Mouse (Mus musculus): ENCODE data around the gene Tom1l1.
"Not testable (repeated sequence)": the region's sequence is repeated elsewhere in the genome, so short reads cannot be mapped to it uniquely, and the experiment has no call there.

Gene Tom1l1

DNA sequence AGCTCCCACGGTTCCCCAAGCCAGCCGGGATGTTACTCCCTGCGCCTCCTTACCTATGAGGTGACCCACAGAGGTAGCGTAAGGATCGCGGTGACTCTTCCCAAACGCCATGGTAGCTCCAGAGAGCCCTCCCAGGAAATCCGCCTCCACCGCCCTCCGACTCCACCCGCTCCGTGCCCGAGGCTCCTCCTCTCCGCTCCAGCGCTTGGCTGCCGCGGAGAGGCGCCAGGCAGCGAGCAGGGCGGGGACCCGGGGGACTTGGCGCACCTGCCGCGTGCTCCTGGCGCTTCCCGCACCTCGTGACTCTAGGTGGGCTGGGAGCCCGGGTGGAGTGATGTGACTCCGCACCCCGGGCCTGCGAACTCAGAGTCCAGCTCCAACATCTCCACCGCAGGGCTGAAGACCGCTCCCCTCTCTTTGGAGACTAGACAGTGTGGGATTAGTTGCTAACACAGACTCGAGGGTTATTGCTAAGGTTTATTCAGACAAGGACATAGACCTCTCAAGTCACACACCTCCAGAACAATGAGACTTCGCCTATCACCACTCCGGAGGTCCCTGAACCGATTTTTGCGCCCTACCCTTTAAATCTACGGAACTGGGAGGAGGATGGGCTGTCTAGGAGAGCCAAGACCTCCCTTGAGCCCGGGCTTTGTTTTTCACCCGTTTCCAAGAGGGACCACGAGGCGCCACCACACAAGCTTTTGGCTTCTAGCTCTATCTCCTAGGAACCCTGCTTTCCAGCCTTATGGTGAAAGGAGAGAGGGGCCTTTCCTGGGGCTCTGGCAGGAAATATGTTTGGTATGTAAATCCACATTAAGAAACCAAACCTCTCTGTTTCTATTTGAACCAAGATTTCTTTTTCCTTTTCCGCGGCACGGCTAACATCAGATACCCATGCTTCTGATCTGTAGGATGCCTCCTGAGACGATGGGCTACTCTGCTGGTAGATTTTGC lies at the start of gene Tom1l1:
TSS of gene Tom1l1 (minus strand) at position 907 of the 957 bp plus-strand sequence.
- DNase-seq (ENCODE audit: low spot score in 2 of 2): peak; percentile 70 to 75

DNA sequence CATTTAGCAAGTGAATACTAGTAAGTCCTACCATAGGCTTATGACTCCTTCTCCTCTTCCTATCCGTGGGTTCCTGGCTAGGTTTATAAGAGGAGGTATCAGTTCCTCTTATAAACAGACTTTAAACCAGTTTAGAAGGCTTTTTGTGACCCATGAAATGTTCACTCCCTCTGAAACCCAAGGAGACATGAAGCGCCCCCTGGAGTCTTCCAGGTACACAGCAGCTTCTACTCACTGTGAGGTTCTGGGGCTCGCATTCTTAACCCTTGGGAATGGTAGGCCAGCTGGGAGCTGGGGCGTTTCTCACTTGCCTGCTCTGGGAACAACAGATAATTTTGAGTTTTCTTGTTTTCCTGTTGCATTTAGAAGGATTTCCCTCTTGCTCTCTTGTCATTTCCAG lies 45.4 kb upstream of the Tom1l1 start:
- no peak for DNase-seq (ENCODE audit: low spot score in 2 of 2)

DNA sequence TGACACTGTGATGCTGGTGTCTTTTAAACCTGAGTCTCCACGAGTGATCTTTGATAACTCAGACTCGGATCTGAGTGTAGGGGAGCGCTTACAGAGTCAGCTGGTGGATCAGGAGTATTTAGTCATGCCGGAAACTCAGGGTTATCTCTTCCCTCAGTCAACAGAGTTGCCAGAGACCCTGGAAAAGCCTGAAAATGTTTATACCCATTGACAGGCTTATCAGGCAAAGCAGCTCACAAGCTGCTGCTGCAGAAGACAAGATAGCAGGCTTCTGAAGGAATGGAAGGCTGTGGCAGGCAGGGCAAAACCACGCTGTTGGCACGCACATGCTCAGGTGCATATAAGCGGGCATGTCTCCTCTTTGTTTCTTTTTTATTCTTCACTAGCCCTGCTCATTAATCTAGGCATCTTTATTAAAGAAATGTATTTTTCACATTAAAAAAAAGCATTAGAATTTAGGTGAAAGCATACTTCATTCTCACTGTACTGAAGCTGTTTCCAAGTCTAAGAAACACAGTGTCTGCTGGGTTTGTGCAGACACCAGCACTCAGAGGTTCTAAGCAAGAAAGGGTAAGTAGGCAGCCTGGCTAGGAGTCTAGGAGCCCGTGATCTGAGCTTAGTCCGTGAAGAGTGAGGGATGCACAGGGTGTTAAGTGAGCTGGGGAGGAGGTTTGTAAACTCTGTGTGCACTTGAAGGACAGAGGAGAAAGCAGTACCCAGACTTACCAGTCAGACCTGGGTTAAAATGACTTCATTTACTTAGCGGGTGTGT lies 39.4 kb upstream of the Tom1l1 start:
- DNase-seq (ENCODE audit: low spot score in 2 of 2): no peak

DNA sequence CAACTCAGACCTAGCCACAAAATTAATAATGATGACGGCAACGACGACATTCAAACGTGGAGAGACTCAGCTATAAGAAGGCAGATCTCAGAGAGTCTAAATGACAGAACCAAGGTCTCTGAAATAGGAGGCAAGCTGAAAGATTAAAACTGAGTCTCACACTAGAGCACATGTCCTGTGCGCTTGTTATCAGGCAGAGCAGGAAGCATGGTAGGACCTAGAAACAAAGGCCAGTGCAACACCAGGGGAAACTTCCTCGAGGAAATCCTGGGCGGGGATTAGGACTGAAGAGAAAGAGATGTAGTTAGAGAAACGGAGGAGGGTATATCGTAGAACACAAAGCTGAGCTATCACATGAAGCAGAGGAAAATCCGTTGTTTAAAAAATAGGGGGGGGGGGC lies 38.6 kb upstream of the Tom1l1 start:
- no peak for DNase-seq (ENCODE audit: low spot score in 2 of 2)

DNA sequence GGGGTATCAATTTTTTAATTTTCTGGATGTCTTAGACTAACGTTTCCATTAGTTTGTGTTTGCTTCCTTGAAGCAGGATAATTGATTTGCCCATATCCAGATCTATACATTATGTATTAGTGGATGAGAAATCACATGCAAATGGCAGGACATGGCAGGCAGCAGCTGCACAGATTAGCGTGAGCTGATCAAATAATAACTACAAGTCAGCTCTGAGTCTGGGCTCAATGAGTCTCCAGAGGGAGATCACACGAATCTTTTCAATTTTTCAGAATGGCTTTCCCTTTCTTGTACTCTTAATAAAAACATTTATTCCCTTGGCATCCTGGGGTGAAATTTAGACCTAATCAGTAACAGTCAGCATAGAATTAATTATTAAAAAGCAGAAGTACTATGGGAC lies 34.1 kb upstream of the Tom1l1 start:
- no peak for DNase-seq (ENCODE audit: low spot score in 2 of 2)

DNA sequence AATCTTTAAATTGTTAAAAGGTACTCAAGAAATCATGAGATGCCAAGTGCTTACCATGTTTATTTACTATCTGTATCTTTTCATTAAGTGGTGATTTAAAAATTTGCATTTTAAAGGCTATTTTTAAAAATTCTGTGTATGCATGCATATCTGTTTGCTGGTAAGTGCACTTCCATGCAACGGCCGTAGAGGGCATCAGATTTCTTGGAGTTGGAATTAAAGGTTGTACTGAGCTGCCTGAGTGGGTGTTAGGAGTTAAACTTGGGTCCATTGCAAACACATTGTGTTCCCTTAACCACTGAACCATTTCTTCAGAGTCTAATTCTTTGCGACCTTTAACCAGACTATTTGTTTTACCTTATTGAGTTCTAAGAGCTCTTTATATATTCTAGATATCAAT lies 29.6 kb upstream of the Tom1l1 start:
- DNase-seq (ENCODE audit: low spot score in 2 of 2): no peak

DNA sequence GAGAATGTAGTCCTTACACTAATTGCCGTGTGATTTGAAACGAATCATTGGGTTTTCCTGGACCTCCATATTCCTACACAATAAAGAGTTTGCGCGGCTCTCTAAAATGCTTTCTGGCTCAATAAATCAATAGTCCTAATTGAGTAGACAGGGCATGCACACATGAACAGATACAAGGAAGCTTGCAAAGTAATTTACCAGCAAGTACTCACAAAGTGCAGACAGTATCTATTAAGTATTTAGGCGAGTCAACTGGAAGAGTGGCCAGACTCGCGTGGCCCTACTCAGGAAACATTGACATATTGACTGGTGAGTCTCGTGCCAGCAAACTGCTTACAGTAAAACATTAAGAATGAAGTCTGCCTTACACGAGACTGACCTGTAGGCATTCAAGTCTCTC lies 23.4 kb upstream of the Tom1l1 start:
- DNase-seq (ENCODE audit: low spot score in 2 of 2): no peak

DNA sequence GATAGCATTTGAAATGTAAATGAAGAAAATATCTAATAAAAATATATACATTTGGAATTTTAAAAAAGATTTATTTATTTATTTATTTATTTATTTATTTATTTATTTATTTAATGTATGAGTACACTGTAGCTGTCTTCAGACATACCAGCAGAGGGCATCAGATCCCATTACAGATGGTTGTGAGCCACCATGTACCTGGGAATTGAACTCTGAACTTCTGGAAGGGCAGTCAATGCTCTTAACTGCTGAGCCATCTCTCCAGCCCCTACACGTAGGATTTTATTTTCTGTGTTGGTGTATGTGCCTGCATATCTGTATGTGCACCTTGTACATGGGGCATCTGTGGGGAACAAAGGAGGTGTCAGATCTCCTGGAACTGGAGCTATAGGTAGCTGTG lies 19.0 kb upstream of the Tom1l1 start:
- not testable (repeated sequence) for DNase-seq (ENCODE audit: low spot score in 2 of 2)

DNA sequence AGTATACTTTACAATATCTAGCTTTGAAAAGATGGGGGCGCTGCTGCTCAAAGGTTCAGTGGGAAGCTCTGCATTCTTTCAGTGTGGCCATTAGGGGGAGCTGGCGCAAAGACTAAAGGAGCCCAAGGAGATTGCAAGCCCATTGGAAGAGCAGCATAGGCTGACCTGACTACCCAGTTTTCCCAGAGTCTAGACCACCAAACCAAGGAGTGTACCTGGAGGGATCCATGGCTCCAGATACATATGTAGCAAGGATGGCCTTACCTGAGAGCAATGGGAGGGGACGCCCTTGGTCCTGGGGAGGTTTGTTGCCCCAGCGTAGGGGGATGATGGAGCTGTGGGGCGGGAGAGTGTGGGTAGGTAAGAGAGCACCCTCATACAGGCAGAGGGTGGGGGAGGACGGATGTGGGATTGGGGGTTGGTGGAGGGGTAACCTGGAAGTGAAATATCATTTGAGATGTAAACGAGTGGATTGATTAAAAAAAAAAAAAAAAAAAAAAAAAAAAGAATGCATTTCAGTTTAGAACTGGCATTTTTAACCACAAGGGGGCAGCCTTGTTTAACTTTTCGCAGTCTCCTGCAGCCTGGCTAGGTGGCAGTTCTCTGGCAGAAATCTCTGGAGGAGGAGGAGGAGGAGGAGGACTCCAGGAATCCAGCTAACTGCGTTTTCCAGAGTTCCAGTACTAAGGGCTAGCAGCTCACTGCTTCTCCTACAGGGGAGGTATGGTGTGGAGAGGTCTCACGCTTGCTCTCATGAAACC lies 9.5 kb upstream of the Tom1l1 start:
- DNase-seq (ENCODE audit: low spot score in 2 of 2): peak; percentile 40 to 50

DNA sequence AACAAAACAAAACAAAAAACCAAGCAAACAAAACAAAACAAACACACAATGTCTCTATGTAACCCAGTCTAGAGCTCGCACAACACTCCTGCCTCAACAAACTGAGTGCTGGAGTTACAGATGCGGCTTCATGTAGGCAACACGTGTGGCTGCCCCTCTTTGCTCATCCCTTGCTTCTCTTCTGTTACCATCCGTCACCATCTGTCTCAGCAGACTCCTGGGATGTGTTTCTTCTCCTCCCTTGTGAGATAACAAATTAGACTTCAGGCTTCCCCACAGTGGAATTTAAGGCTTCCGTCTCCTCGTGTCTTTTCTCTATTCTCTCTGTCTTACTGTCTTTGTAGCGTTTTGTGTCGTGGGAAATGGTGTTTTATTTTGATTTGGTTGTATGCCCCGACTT lies 7.6 kb upstream of the Tom1l1 start:
- DNase-seq (ENCODE audit: low spot score in 2 of 2): no peak

DNA sequence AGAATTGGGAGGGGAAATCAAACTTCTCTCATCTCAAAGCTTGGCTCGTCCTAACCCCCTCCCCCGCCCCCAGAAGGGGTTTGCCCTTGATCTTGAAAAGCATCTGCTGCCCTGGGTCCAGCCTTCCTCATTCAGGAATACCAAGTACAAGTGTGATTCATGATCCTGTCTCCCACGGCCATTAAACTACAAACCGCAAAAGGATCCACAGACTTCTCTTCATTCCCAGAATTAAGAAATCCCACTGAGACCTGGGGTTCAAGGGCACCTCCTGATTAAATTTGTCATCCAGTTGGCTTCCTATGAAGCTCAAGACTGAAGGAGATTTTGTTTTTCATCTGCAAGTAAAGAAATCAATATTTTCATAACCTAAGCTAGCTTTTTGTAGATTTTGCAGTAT lies 6.0 kb upstream of the Tom1l1 start:
- no peak for DNase-seq (ENCODE audit: low spot score in 2 of 2)

DNA sequence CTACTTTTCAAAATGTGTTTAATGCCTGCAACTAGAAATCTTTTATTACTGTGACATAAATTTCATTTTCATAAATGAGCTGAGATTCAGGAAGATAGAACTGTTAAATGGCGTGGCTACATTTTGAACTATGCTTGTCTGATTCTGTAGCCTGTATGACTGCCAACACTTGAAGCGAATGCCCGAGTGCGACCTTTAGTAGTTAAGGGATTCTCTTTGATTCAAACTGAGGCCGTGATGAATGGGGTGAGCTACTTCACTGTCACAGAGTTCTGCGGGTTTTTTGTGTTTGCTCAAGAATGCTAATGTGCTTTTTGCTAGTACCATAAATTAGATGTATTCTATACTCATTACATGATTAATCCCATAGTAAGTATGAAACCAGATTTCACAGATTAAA lies 2.2 kb upstream of the Tom1l1 start:
- no peak for DNase-seq (ENCODE audit: low spot score in 2 of 2)

DNA sequence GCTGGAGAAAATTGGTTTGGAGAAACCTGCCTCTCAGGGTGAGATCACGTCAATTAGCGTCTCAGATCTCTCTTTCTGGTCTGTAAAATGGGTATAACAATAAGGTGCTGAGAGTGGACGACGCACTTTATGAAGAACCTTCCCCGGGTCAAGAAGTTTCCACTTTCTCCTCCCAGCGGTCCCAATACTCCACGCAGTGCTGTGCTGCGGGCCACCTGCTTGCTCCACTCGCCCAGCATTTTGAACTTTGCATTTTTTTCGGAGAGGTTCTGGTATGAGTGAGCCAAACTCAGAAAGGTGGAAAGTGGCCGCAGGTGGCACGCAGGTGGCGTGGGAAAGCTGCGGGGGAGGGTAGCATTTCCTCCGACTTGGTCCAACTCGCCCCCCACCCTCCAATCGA lies 1.1 kb downstream of the Tom1l1 start:
- DNase-seq (ENCODE audit: low spot score in 2 of 2): no peak

DNA sequence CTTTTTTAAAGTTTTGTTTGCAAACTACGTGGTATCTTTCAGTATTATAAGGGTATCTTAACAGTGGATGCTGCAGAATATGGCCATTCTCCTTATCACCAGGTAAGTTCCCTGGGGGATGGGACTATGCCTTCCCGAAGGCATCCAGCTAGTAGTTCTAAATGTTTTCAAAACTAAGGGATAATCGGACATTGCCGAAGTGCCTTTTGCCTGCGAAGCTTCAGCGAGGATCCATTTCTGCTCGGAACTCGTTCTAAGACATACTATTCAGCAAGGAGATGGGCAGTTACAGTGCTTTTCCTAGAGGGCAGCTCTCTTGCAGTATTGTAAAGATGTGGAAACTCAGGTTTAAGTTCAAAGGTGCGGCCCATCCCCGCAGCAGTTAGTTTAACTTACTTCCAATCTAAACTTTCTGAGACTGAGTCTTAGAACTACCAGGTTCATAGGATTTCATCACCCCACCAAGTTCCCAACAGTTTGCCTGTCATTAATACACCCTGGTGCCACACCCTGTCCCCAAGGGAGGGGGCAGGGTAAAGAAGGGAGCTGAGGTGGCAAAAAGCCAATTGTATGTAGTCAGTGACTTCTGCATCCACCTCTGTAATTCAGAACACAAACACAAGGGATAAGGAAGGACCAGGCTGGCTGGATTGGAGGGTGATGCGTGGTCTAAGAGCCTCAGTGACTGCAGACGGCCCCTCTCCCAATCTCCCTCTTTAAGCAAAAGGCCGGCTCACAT lies 1.7 kb downstream of the Tom1l1 start:
- no peak for DNase-seq (ENCODE audit: low spot score in 2 of 2)

DNA sequence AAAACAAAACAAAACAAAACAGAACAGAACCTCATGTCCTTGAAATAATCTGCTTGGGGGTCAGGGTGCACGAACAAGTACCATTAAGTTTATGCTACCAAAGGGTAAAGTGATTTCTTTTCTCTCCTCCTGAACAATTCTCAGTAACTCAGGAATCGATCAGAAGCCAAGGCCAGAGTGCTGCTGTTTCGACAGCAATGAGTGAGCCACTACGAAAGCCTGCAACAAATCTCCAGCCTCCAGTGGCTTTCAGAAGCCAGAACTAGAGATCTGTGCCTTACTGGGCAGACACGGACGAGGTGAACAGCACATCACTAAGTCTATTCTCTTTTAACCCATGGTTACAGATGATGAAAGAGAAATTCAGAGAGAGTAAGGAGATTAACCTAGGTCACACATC lies 3.0 kb downstream of the Tom1l1 start:
- DNase-seq (ENCODE audit: low spot score in 2 of 2): no peak

DNA sequence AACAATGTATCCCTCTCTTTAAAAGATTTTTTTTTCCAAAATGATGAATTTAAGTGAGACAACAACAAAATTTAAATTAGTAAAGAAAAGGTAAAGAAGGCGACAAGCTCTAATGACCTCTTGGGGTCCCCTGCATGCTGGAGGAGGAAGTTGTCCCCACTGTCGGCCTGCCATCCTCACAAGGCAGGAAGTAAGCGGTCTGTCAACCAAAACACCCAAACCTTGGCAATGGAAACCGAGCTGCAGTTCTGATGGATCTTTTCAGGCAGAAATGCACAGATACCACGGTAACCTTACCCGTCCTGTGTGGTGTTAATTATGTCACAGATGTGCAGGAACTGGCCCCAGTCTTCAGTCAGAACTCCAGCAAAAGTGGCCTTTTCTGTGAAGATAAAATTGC lies 3.4 kb downstream of the Tom1l1 start:
- DNase-seq (ENCODE audit: low spot score in 2 of 2): no peak

DNA sequence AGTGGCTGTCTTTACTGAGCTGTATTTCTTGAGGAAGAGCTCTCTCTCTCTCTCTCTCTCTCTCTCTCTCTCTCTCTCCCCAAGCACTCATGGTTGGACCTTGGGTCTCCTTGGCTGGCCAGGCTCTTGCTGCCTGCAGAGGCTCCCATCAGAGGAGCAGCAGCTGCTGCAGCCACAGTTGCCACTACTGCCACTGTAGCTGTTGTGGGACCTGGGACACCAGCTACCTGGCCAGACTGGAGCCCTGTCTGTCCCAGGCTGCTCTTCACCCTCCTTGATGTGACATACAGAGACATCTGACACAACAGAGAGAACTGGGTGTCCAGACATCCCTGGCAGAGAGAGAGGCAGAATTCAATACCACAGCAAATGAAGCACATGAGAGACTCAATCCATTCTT lies 7.0 kb downstream of the Tom1l1 start:
- no peak for DNase-seq (ENCODE audit: low spot score in 2 of 2)

DNA sequence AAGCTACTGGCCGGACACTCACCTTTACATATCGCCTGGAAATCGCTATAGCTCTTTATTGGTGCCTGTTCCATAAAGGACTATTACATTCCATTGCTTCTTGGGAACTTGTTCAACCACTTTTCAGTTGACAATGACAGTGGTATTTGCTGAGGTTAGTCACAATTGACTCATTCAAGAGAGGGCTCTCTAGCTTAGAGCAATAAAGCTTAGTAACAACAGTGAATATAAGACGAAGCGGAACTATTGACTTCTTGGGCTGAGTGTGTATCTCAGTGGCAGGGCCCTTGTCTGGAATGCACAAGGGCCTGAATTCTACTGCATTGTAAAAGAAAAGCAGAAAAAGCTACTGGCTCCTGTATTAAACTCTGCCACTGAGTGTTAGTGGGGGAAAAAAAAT lies 9.6 kb downstream of the Tom1l1 start:
- no peak for DNase-seq (ENCODE audit: low spot score in 2 of 2)

DNA sequence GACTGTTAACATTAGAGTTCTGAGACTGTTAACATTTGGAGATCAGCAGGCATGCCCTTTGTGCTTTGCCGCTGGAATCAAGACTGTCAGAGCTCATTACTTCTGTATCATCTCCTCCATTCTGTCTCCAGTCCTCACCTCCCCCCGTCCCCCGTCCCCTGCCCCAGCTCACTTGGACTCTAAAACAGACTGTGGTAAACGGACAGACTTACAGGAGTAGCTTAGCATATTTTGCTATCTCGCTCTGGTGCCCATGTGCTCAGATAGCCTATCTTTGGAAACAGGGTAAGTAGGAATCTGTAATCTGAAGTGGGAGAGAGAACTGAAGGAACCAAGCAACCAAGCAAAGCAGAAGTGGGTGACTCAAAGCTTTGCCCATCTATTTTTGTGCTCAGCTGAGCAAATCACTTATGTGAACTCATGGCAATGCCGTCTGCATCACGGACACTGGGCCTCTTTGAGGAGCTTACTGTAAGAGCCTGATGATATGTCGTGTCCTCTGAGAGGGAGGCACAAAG lies 10.3 kb downstream of the Tom1l1 start:
- peak; percentile 26 to 64 for DNase-seq (ENCODE audit: low spot score in 2 of 2)

DNA sequence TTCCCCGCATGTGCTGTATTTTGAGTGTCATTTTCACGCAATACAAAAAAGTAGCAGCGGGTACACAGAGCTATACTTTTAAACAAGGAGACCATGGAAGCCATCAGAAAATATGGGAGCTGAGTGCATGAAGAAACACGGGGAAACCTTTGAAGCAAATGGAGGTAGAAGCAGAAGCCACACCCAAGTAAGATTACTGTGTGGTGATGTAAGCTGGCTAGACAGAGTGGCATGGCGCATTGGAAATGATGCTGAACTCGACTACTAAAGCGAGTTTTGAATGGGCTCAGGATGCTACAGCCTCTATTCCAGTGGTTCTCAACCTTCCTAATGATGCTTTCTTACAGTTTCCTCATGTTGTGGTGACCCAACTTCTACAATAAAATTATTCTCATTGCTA lies 11.1 kb downstream of the Tom1l1 start:
- DNase-seq (ENCODE audit: low spot score in 2 of 2): no peak

DNA sequence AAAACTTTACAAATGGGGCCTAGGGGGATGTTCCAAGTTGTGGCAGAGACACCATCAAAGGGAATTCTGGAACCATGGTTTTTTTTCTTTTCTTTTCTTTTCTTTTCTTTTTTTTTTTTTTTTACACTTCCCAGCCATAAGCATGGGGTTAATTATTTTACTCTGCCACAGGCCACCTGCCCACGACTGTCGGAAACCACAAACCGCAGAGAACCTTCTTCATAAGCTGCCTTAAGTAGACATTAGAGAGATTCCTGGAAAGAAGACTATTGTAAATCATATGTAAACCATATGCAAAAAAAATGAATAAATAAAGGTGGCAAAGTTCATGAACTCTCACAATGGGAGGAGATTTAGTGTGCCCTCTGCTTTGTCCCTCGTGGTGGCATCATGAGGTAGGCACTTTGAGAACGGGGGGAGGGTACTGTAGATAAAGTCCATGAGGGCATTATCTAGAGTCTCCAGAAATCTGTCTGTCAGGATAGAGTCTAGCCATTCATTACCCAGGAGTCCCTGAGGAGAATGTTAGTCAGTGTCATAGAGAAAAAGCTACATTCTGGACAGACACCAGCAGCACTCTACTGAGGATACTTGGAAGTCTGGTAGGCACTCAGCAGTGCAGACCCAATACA lies 12.6 kb downstream of the Tom1l1 start:
- no peak for DNase-seq (ENCODE audit: low spot score in 2 of 2)

All from right cerebral cortex, postnatal 36 days (tissue).